Mouse (Mus musculus) MEL (cell line): ENCODE data around the gene Tdp1. TPM values are rescaled to one million over a fixed set of nuclear protein-coding genes. Genes with fewer than 3 reads are reported as not detected.

Experiments used
- DNase-seq: peaks from one replicate; pipeline ENCODE4 v3.0.0; 2011; ENCODE audit warnings: low read depth, low spot score
- H3K27ac ChIP-seq: 2 replicates; pipeline ENCODE4 v1.5.1; 2012; ENCODE audit warnings: low read depth, mild to moderate bottlenecking, control low read depth, low read length, moderate library complexity; ENCODE audit not compliant: control insufficient read depth
- H3K27me3 ChIP-seq, 2 experiments: fragments of 150-350 bp in 1 of 2; sonication (generic) in 1 of 2; 2 replicates each; pipeline ENCODE4 v1.6.1; 2012; ENCODE audit warnings: low read length in 2 of 2, mild to moderate bottlenecking in 2 of 2, improper control_type of control experiment in 1 of 2, moderate library complexity in 1 of 2; ENCODE audit not compliant: insufficient read depth in 2 of 2, control insufficient read depth in 1 of 2
- H3K36me3 ChIP-seq, 2 experiments: 2 replicates each; pipeline ENCODE4 v1.6.1; 2012 to 2014; ENCODE audit warnings: low read length in 2 of 2, improper control_type of control experiment in 1 of 2, inconsistent platforms in 1 of 2, mild to moderate bottlenecking in 1 of 2; ENCODE audit not compliant: insufficient read depth in 2 of 2, control insufficient read depth in 1 of 2
- H3K4me1 ChIP-seq, 2 experiments: fragments of 150-350 bp in 1 of 2; sonication (generic) in 1 of 2; 2 replicates each; pipeline ENCODE4 v1.6.1; 2012; ENCODE audit warnings: low read length in 2 of 2, improper control_type of control experiment in 1 of 2, mild to moderate bottlenecking in 1 of 2; ENCODE audit not compliant: insufficient read depth in 2 of 2, control insufficient read depth in 1 of 2
- H3K4me3 ChIP-seq, 2 experiments: fragments of 150-350 bp in 1 of 2; sonication (generic) in 1 of 2; 2 replicates each; pipeline ENCODE4 v1.5.1; 2012; ENCODE audit warnings: low read depth in 2 of 2, low read length in 2 of 2, mild to moderate bottlenecking in 2 of 2, moderate library complexity in 2 of 2, control low read depth in 1 of 2, improper control_type of control experiment in 1 of 2; ENCODE audit not compliant: control insufficient read depth in 1 of 2, insufficient read depth in 1 of 2
- H3K79me2 ChIP-seq: 2 replicates; pipeline ENCODE4 v1.6.1; 2012; ENCODE audit warnings: mild to moderate bottlenecking, low read length, moderate library complexity; ENCODE audit not compliant: control insufficient read depth, poor library complexity, insufficient read depth
- H3K9ac ChIP-seq: 2 replicates; pipeline ENCODE4 v1.6.1; 2012; ENCODE audit warnings: low read depth, mild to moderate bottlenecking, control low read depth, low read length, moderate library complexity; ENCODE audit not compliant: control insufficient read depth, poor library complexity, severe bottlenecking
- H3K9me3 ChIP-seq: fragments of 150-350 bp; sonication (generic); replicated peaks from 2 replicates; pipeline ENCODE4 v1.6.1; 2012; ENCODE audit warnings: mild to moderate bottlenecking, low read length, improper control_type of control experiment, moderate library complexity; ENCODE audit not compliant: insufficient read depth
- BHLHE40 ChIP-seq: IDR thresholded peaks from 2 replicates; pipeline ENCODE4 v1.6.1; 2012; ENCODE audit warnings: low read depth, mild to moderate bottlenecking, inconsistent platforms, low read length, improper control_type of control experiment, borderline replicate concordance
- E2F4 ChIP-seq: IDR thresholded peaks from 2 replicates; pipeline ENCODE4 v1.6.1; 2011; ENCODE audit warnings: low read depth, low read length, improper control_type of control experiment, borderline replicate concordance
- ELF1 ChIP-seq: IDR thresholded peaks from 2 replicates; pipeline ENCODE4 v1.6.1; 2014; ENCODE audit warnings: low read depth, mild to moderate bottlenecking, inconsistent platforms, low read length, improper control_type of control experiment, moderate library complexity
- EP300 ChIP-seq, 2 experiments: IDR thresholded peaks; 2 replicates each; pipeline ENCODE4 v1.6.1; 2011; ENCODE audit warnings: improper control_type of control experiment in 2 of 2, low read length in 2 of 2, low read depth in 1 of 2, mild to moderate bottlenecking in 1 of 2
- ETS1 ChIP-seq: IDR thresholded peaks from 2 replicates; pipeline ENCODE4 v1.6.1; 2012; ENCODE audit warnings: low read depth, mild to moderate bottlenecking, inconsistent platforms, low read length, improper control_type of control experiment, moderate library complexity
- GABPA ChIP-seq: IDR thresholded peaks from 2 replicates; pipeline ENCODE4 v1.6.1; 2012; ENCODE audit warnings: low read depth, mild to moderate bottlenecking, inconsistent platforms, low read length, improper control_type of control experiment, moderate library complexity
- GATA1 ChIP-seq: IDR thresholded peaks from 2 replicates; pipeline ENCODE4 v1.6.1; 2011; ENCODE audit warnings: low read depth, low read length, improper control_type of control experiment
- JUND ChIP-seq: IDR thresholded peaks from 2 replicates; pipeline ENCODE4 v1.6.1; 2011; ENCODE audit warnings: low read depth, mild to moderate bottlenecking, improper control_type of control experiment, low read length
- KAT2A ChIP-seq: conservative IDR thresholded peaks from 2 replicates; pipeline ENCODE4 v1.6.1; 2012; ENCODE audit warnings: low read depth, low read length, improper control_type of control experiment, inconsistent platforms
- MAFK ChIP-seq: IDR thresholded peaks from 2 replicates; pipeline ENCODE4 v1.6.1; 2011; ENCODE audit warnings: low read depth, mild to moderate bottlenecking, low read length, improper control_type of control experiment, borderline replicate concordance
- MAX ChIP-seq: IDR thresholded peaks from 2 replicates; pipeline ENCODE4 v1.6.1; 2011; ENCODE audit warnings: low read length, improper control_type of control experiment
- MAZ ChIP-seq: IDR thresholded peaks from 2 replicates; pipeline ENCODE4 v1.6.1; 2012; ENCODE audit warnings: low read depth, mild to moderate bottlenecking, inconsistent platforms, low read length, improper control_type of control experiment
- MXI1 ChIP-seq: IDR thresholded peaks from 2 replicates; pipeline ENCODE4 v1.6.1; 2011; ENCODE audit warnings: mild to moderate bottlenecking, low read depth, low read length, improper control_type of control experiment
- MYB ChIP-seq: IDR thresholded peaks from 2 replicates; pipeline ENCODE4 v1.6.1; 2011; ENCODE audit warnings: mild to moderate bottlenecking, low read depth, low read length, improper control_type of control experiment
- MYC ChIP-seq: IDR thresholded peaks from 2 replicates; pipeline ENCODE4 v1.6.1; 2011; ENCODE audit warnings: low read depth, mild to moderate bottlenecking, low read length, improper control_type of control experiment, moderate library complexity
- POLR2AphosphoS2 ChIP-seq: IDR thresholded peaks from 2 replicates; pipeline ENCODE4 v1.6.1; 2011; ENCODE audit warnings: low read length, improper control_type of control experiment
- RAD21 ChIP-seq: IDR thresholded peaks from 2 replicates; pipeline ENCODE4 v1.6.1; 2011; ENCODE audit warnings: mild to moderate bottlenecking, low read depth, low read length, improper control_type of control experiment
- SIN3A ChIP-seq: IDR thresholded peaks from 2 replicates; pipeline ENCODE4 v1.6.1; 2012; ENCODE audit warnings: low read length, improper control_type of control experiment, inconsistent platforms
- SMC3 ChIP-seq: IDR thresholded peaks from 2 replicates; pipeline ENCODE4 v1.6.1; 2011; ENCODE audit warnings: low read depth, low read length, improper control_type of control experiment
- TCF12 ChIP-seq: IDR thresholded peaks from 2 replicates; pipeline ENCODE4 v1.6.1; 2014; ENCODE audit warnings: low read depth, mild to moderate bottlenecking, inconsistent platforms, low read length, improper control_type of control experiment, moderate library complexity
- UBTF ChIP-seq: IDR thresholded peaks from 2 replicates; pipeline ENCODE4 v1.6.1; 2012; ENCODE audit warnings: low read depth, mild to moderate bottlenecking, inconsistent platforms, low read length, improper control_type of control experiment, moderate library complexity, borderline replicate concordance; ENCODE audit not compliant: insufficient read depth
- USF2 ChIP-seq, 2 experiments: IDR thresholded peaks; 2 replicates each; pipeline ENCODE4 v1.6.1; 2011 to 2012; ENCODE audit warnings: improper control_type of control experiment in 2 of 2, low read length in 2 of 2, borderline replicate concordance in 1 of 2, inconsistent platforms in 1 of 2, low read depth in 1 of 2, mild to moderate bottlenecking in 1 of 2; ENCODE audit not compliant: insufficient read depth in 1 of 2
- ZC3H11A ChIP-seq: IDR thresholded peaks from 2 replicates; pipeline ENCODE4 v1.6.1; 2012; ENCODE audit warnings: low read depth, mild to moderate bottlenecking, inconsistent platforms, low read length, improper control_type of control experiment
- ZMIZ1 ChIP-seq: IDR thresholded peaks from 2 replicates; pipeline ENCODE4 v1.6.1; 2012; ENCODE audit warnings: low read depth, mild to moderate bottlenecking, inconsistent platforms, low read length, improper control_type of control experiment, moderate library complexity
- polyA plus RNA-seq, 2 experiments: library from polyadenylated mRNA; stranded (reverse) in 1 of 2; unstranded in 1 of 2; fragments of >175 nt in 1 of 2; fragments of >200 nt in 1 of 2; gene quantifications; 2 replicates each; pipeline versions ENCODE4 v1.2.1 to v1.2.4; 2012; ENCODE audit warnings: low replicate concordance in 2 of 2, low read depth in 1 of 2; ENCODE audit not compliant: insufficient read length in 2 of 2, insufficient read depth in 1 of 2, missing spikeins in 1 of 2
- total RNA-seq: library from RNA; depleted of rRNA; stranded (reverse); fragments of 300-350 nt; gene quantifications from 2 replicates; pipeline ENCODE4 v1.2.3, GENCODE M21; 2012

Gene Tdp1
- total and polyA plus RNA-seq, 3 experiments: 33.2 to 142 (median 94.3) TPM

DNA sequence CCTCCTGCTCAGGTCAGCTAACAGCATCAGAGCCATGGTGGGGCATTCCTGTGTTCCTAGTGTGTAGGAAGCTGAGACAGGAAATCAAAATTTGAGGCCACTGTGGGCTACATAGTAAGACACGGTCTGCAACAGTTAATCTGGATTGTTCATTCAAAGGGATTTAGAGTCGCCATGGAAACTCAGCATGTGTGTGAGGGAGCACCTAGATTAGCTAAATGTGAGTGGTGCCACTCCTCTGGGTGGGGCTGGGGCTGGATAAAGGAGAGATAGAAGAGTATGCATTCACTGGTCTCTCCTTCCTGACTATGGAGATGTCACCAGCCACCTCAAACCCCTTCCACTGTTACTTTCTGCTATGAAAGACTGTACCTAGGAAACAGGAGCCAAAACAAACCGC is 10.9 kb upstream of the Tdp1 start:
- no peaks in the 10 kb centered on the region for H3K79me2 ChIP-seq
- no peak overlapping the region for H3K9ac ChIP-seq
- peaks cover 11% of the 10 kb centered on the region in 2 experiments for H3K4me1 ChIP-seq
- H3K4me3 ChIP-seq: no peak overlapping the region
- peak; percentile 48 for DNase-seq
- no peaks in the 10 kb centered on the region for H3K9me3 ChIP-seq
- no peak overlapping the region for H3K27ac ChIP-seq
- TF ChIP-seq ELF1 (no peak), RAD21 (no peak), TCF12 (no peak)
- TF ChIP-seq, all 39 proteins: peak for 0
- Histone ChIP-seq H3K27me3 (no peaks in the 10 kb centered on the region), H3K36me3 (peaks cover 0 to 3% of the 10 kb centered on the region in 2 experiments; a peak in 2 of 4 replicates)

DNA sequence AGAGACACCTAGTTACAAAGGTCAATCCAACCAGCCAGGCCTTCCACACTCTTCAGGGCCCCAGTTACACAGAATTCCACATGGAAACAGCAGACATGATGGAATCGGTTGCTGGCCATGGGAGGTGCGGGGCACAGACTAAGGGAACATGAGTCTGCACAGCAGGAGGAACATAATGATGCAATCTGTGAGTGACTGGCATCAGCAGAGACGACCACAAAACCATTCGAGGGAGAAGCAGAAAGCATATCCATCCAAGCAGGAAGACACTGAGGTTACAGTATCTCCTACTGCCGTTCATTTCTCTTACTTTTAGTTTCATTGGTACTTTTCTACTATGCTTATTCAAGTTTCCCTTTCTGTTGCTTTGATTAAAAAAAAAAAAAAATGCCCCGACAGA is 9.7 kb upstream of the Tdp1 start:
- peak; percentile 67 for DNase-seq
- Histone ChIP-seq H3K27me3 (no peaks in the 10 kb centered on the region), H3K79me2 (no peaks in the 10 kb centered on the region), H3K36me3 (peaks cover 0 to 3% of the 10 kb centered on the region in 2 experiments; a peak in 2 of 4 replicates), H3K9me3 (no peaks in the 10 kb centered on the region), H3K4me3 (no peak overlapping the region), H3K9ac (no peak overlapping the region)
- TF ChIP-seq ZC3H11A (no peak), ETS1 (peak; percentile 29; the same call in 1 of the 2 replicates), MAX (no peak), GATA1 (no peak), MYC (0 out of 2 replicates have a peak, but pooled peaks have one; percentile 41), SMC3 (no peak), MYB (no peak), UBTF (no peak), EP300 (IDR thresholded peaks at IDR 0.05; ENCODE audit: low read depth in 1 of 2, low read length in 2 of 2) (peak in 1 of 2 experiments; percentile 46; a peak in 1 of 4 replicates), E2F4 (no peak), RAD21 (no peak), POLR2AphosphoS2 (0 out of 2 replicates have a peak, but pooled peaks have one; percentile 27), GABPA (no peak), BHLHE40 (no peak), ELF1 (no peak), SIN3A (peak; percentile 26; the same call in 1 of the 2 replicates), MXI1 (peak; percentile 35; the same call in 1 of the 2 replicates), ZMIZ1 (no peak), JUND (no peak), MAZ (no peak), TCF12 (peak; percentile 25; the same call in 1 of the 2 replicates), KAT2A (no peak; the same call in 1 of the 2 replicates), MAFK (no peak), USF2 (IDR thresholded peaks at IDR 0.05; ENCODE audit: borderline replicate concordance in 1 of 2, insufficient read depth in 1 of 2, low read depth in 1 of 2, low read length in 2 of 2) (no peak)
- TF ChIP-seq, all 39 proteins: peak for 7
- peaks cover 11% of the 10 kb centered on the region in 2 experiments for H3K4me1 ChIP-seq
- H3K27ac ChIP-seq: no peak overlapping the region
